In genomic region chr3:122198966-122199381, GRCm38 (mm10) we compare ENCODE assay signal across 9 mouse cellular contexts. TPM values are rescaled to one million over a fixed set of nuclear protein-coding genes. Genes with fewer than 3 reads are reported as not detected.
DNase-seq lines count a peak whose midpoint lies in the region; ATAC-seq and TF ChIP-seq lines count a peak whose summit lies in the region.
"Had no signal": no experiment of that assay in that cellular context is flagged by ENCODE, and none has a peak within 500 bp of the region (broad histone marks: within the 10 kb centered on the region; RNA-seq: fewer than 3 reads in every experiment).

No protein-coding gene starts in this region.

- H3K9me3 ChIP-seq in liver, embryonic 13.5 days (replicated peaks), result no peaks in the 10 kb centered on the region
- H3K9me3 ChIP-seq in stomach, postnatal 0 days (ENCODE audit: control insufficient read depth, low read length), result no peaks in the 10 kb centered on the region
- H3K9me3 ChIP-seq: limb, embryonic 15.5 days had no signal

- H3K4me2 ChIP-seq in liver, embryonic 13.5 days, result no peak overlapping the region
- H3K4me2 ChIP-seq in stomach, postnatal 0 days (replicated peaks; ENCODE audit: low read depth), result no peak overlapping the region
- H3K4me2 ChIP-seq: limb, embryonic 15.5 days had no signal

- no peak overlapping the region for H3K4me3 ChIP-seq in liver, embryonic 13.5 days (replicated peaks)
- no peak overlapping the region for H3K4me3 ChIP-seq in stomach, postnatal 0 days (ENCODE audit: low read depth, low read length)
- H3K4me3 ChIP-seq: limb, embryonic 15.5 days had no signal

- peaks cover 16% of the 10 kb centered on the region for H3K4me1 ChIP-seq in liver, embryonic 13.5 days (replicated peaks)
- H3K4me1 ChIP-seq in stomach, postnatal 0 days (replicated peaks; ENCODE audit: control insufficient read depth, insufficient read depth), result no peaks in the 10 kb centered on the region; the same call in 1 of the 2 replicates

- H3K36me3 ChIP-seq in liver, embryonic 13.5 days, result no peaks in the 10 kb centered on the region
- H3K36me3 ChIP-seq in stomach, postnatal 0 days (ENCODE audit: control insufficient read depth, insufficient read depth, low read length), result no peaks in the 10 kb centered on the region
- H3K36me3 ChIP-seq: limb, embryonic 15.5 days had no signal

- peak; percentile 26 for DNase-seq in adrenal gland, postnatal 14 days
- no peak for DNase-seq in adrenal gland, postnatal 25 days
- peak; percentile 62 for DNase-seq in urinary bladder, postnatal 14 days (ENCODE audit: low spot score)
- no peak for DNase-seq in urinary bladder, postnatal 25 days (ENCODE audit: low spot score)
- no peak for DNase-seq in liver, embryonic 13.5 days
- DNase-seq in stomach, postnatal 0 days (ENCODE audit: low spot score), result peak; percentile 82
- no peak for DNase-seq in thymus, postnatal 10 days (ENCODE audit: low spot score in 2 of 2)
- no peak for DNase-seq in spleen, postnatal 4 days (ENCODE audit: low spot score in 2 of 2)

- 63% methylated on average over 8 of the region's 8 CpGs for WGBS in liver, embryonic 13.5 days (ENCODE audit: insufficient replicate concordance)
- 14% methylated on average over 8 of the region's 8 CpGs for WGBS in stomach, postnatal 0 days

- no peak for TF ChIP-seq EP300 in stomach, postnatal 0 days (optimal IDR thresholded peaks at IDR 0.05)

- ATAC-seq in liver, embryonic 13.5 days (ENCODE audit: low read depth), result peak; percentile 75
- peak; percentile 94 for ATAC-seq in stomach, postnatal 0 days (ENCODE audit: low FRiP score, low TSS enrichment)

- H3K27ac ChIP-seq in liver, embryonic 13.5 days, result peak overlapping the region; percentile 35; the same call in 1 of the 2 replicates
- H3K27ac ChIP-seq in stomach, postnatal 0 days (replicated peaks), result peak overlapping the region; percentile 71; the same call in 1 of the 2 replicates
- H3K27ac ChIP-seq: limb, embryonic 15.5 days had no signal

- no peak for TF ChIP-seq CTCF in stomach, postnatal 0 days (IDR thresholded peaks at IDR 0.05; ENCODE audit: low read depth)

- no peaks in the 10 kb centered on the region for H3K27me3 ChIP-seq in liver, embryonic 13.5 days
- no peaks in the 10 kb centered on the region for H3K27me3 ChIP-seq in stomach, postnatal 0 days (ENCODE audit: control insufficient read depth, insufficient read depth, low read length)
- H3K27me3 ChIP-seq: limb, embryonic 15.5 days had no signal

- no peak overlapping the region for H3K9ac ChIP-seq in liver, embryonic 13.5 days
- no peak overlapping the region for H3K9ac ChIP-seq in stomach, postnatal 0 days (ENCODE audit: low read length)
- H3K9ac ChIP-seq: limb, embryonic 15.5 days had no signal

RNA-seq across cellular contexts. Expression of gene Gclm, which starts 46.4 kb away (rescaled TPM):
- 60.8 and 92.3 TPM in 2 replicates for total RNA-seq in adrenal gland, postnatal 14 days (2021)
- total RNA-seq in adrenal gland, postnatal 25 days (2021), result 69.9 and 101 TPM in 2 replicates
- 455 and 466 TPM in 2 replicates for polyA plus RNA-seq in liver, embryonic 13.5 days (2015; fragmentation: Nextera tagmentation; extraction: Ambion mirVana)
- polyA plus RNA-seq in stomach, postnatal 0 days (2015; fragmentation: Nextera tagmentation; extraction: Ambion mirVana), result 148 and 155 TPM in 2 replicates

Comparison
In these comparisons a context has a peak if more than half of its experiments do, and no peak if none do; other contexts are left out.
1. DNase-seq: peak in adrenal gland, postnatal 14 days (single experiment), urinary bladder, postnatal 14 days (single experiment) and stomach, postnatal 0 days (single experiment); none in adrenal gland, postnatal 25 days (single experiment), urinary bladder, postnatal 25 days (single experiment), liver, embryonic 13.5 days (single experiment), thymus, postnatal 10 days (0 of 2) and spleen, postnatal 4 days (0 of 2).